Mouse (Mus musculus) cerebellum, adult 2 months (tissue): ENCODE results near the gene Notch2.

ENCODE experiments used
- CTCF ChIP-seq: fragments of 200-500 bp; IDR thresholded peaks from 2 replicates; pipeline ENCODE4 v1.5.1; 2011; ENCODE audit warnings: low read depth, mild to moderate bottlenecking, control low read depth, low read length, moderate library complexity, borderline replicate concordance; ENCODE audit not compliant: insufficient read depth
- POLR2A ChIP-seq: fragments of 200-500 bp; IDR thresholded peaks from 2 replicates; pipeline ENCODE4 v1.6.1; 2011; ENCODE audit warnings: low read length, control low read depth, borderline replicate concordance; ENCODE audit not compliant: insufficient read depth

- TF ChIP-seq POLR2A = no peak
- no peak for TF ChIP-seq CTCF
Observed at GRCm38 (mm10) chr3:98082972-98083371, 69.6 kb downstream of the Notch2 start.
